Mouse (Mus musculus) layer of hippocampus, postnatal 36 days (tissue): Measurements from ENCODE around the gene Zfp346. TPM values are rescaled to one million over a fixed set of nuclear protein-coding genes. Genes with fewer than 3 reads are reported as not detected.
"Not testable (repeated sequence)": the region's sequence is repeated elsewhere in the genome, so short reads cannot be mapped to it uniquely, and the experiment has no call there.

ENCODE experiments used
- DNase-seq, 2 experiments: peaks; one replicate each; pipeline ENCODE4 v3.0.0; 2022
- total RNA-seq, 2 experiments: library from RNA; stranded (reverse); gene quantifications; 2 replicates each; pipeline ENCODE4 v1.2.3; 2021

Gene Zfp346
- 10 to 100 TPM; 36.9 to 45.0 TPM for total RNA-seq

- DNase-seq, result peak; percentile 93 to 94
These were observed at the start of gene Zfp346 for GRCm38 (mm10) chr13:55105045-55105952. Zfp346 (plus strand) TSS chr13:55105311.

- no peak for DNase-seq
These were observed 47.1 kb upstream of the Zfp346 start for GRCm38 (mm10) chr13:55058042-55058441.

- no peak for DNase-seq
These were observed 41.8 kb upstream of the Zfp346 start for GRCm38 (mm10) chr13:55063276-55063675.

GRCm38 (mm10) chr13:55069719-55070118 lies 35.4 kb upstream of the Zfp346 start:
- no peak for DNase-seq

- DNase-seq, result no peak
These were observed 33.8 kb upstream of the Zfp346 start for GRCm38 (mm10) chr13:55071322-55071721.

GRCm38 (mm10) chr13:55075597-55075996 lies 29.5 kb upstream of the Zfp346 start:
- no peak for DNase-seq

- DNase-seq, result peak in 1 of 2 experiments; percentile 12
These were observed 12.5 kb upstream of the Zfp346 start for GRCm38 (mm10) chr13:55092588-55092987.

- not testable (repeated sequence) for DNase-seq
These were observed 7.3 kb upstream of the Zfp346 start for GRCm38 (mm10) chr13:55097841-55098240.

GRCm38 (mm10) chr13:55099066-55099725 lies 5.9 kb upstream of the Zfp346 start:
- peak in 1 of 2 experiments; percentile 12 for DNase-seq

GRCm38 (mm10) chr13:55099726-55100478 lies 5.2 kb upstream of the Zfp346 start, which contains the start of gene Uimc1:
Uimc1 (minus strand) TSS chr13:55100300.
- DNase-seq, result peak; percentile 74 to 76

GRCm38 (mm10) chr13:55101627-55102026 lies 3.5 kb upstream of the Zfp346 start:
- DNase-seq, result no peak

GRCm38 (mm10) chr13:55102366-55102765 lies 2.7 kb upstream of the Zfp346 start:
- no peak for DNase-seq

GRCm38 (mm10) chr13:55103351-55103750 lies 1.8 kb upstream of the Zfp346 start:
- DNase-seq, result no peak

GRCm38 (mm10) chr13:55105953-55106691 lies 1.0 kb downstream of the Zfp346 start:
- peak in 1 of 2 experiments; percentile 7 for DNase-seq

GRCm38 (mm10) chr13:55107116-55107515 lies 2.0 kb downstream of the Zfp346 start:
- no peak for DNase-seq

- peak; percentile 3 to 11 for DNase-seq
These were observed 2.6 kb downstream of the Zfp346 start for GRCm38 (mm10) chr13:55107694-55108093.

GRCm38 (mm10) chr13:55114375-55114774 lies 9.3 kb downstream of the Zfp346 start:
- DNase-seq, result no peak

GRCm38 (mm10) chr13:55124903-55125302 lies 19.8 kb downstream of the Zfp346 start:
- no peak for DNase-seq

- DNase-seq, result no peak
These were observed 28.3 kb downstream of the Zfp346 start, which contains the start of gene Gm17617 for GRCm38 (mm10) chr13:55133448-55133847. Gm17617 (minus strand) TSS chr13:55133548.

- DNase-seq, result no peak
These were observed 30.3 kb downstream of the Zfp346 start for GRCm38 (mm10) chr13:55135382-55135781.

GRCm38 (mm10) chr13:55140271-55140670 lies 35.2 kb downstream of the Zfp346 start:
- no peak for DNase-seq
